In genomic region chr3:63406438-63406837, GRCm38 (mm10) we compare ENCODE assay signal across 20 mouse cellular contexts.
DNase-seq lines count a peak whose midpoint lies in the region; ATAC-seq lines count a peak whose summit lies in the region.
"Had no signal": no experiment of that assay in that cellular context is flagged by ENCODE, and none has a peak within 500 bp of the region (broad histone marks: within the 10 kb centered on the region; RNA-seq: fewer than 3 reads in every experiment).

No protein-coding gene starts in this region.

- DNase-seq in heart, adult 18-20 months, result peak; percentile 66 to 79
- DNase-seq in heart, embryonic 10.5 days (ENCODE audit: low spot score), result no peak
- DNase-seq in heart, postnatal 25 days (ENCODE audit: low spot score), result peak; percentile 42
- DNase-seq in skeletal muscle tissue, adult 2 months (ENCODE audit: low read depth, low spot score), result peak; percentile 60
- no peak for DNase-seq in layer of hippocampus, postnatal 25 days (ENCODE audit: extremely low spot score in 1 of 2, low spot score in 1 of 2)
- DNase-seq: B cell, adult 2 months; cerebellum, adult 2 months; kidney, postnatal 4 days; thymus, adult 18-20 months; thymus, postnatal 4 days had no signal

- H3K9ac ChIP-seq in lung, embryonic 16.5 days (ENCODE audit: low read length), result no peak overlapping the region
- H3K9ac ChIP-seq: hindbrain, embryonic 15.5 days; intestine, embryonic 15.5 days; limb, embryonic 12.5 days; liver, embryonic 14.5 days; midbrain, embryonic 15.5 days; neural tube, embryonic 15.5 days; stomach, embryonic 15.5 days had no signal

- H3K9me3 ChIP-seq in heart, embryonic 10.5 days, result no peaks in the 10 kb centered on the region
- no peaks in the 10 kb centered on the region for H3K9me3 ChIP-seq in lung, embryonic 16.5 days (ENCODE audit: control insufficient read depth, low read length)
- H3K9me3 ChIP-seq: hindbrain, embryonic 15.5 days; intestine, embryonic 15.5 days; limb, embryonic 12.5 days; megakaryocyte, embryonic 14.5 days; midbrain, embryonic 15.5 days; neural tube, embryonic 15.5 days; stomach, embryonic 15.5 days had no signal

- H3K27me3 ChIP-seq in heart, embryonic 10.5 days (ENCODE audit: insufficient read depth, poor library complexity, severe bottlenecking), result no peaks in the 10 kb centered on the region
- H3K27me3 ChIP-seq in lung, embryonic 16.5 days (ENCODE audit: control insufficient read depth, insufficient read depth, low read depth, low read length), result no peaks in the 10 kb centered on the region
- H3K27me3 ChIP-seq: hindbrain, embryonic 15.5 days; intestine, embryonic 15.5 days; limb, embryonic 12.5 days; megakaryocyte, embryonic 14.5 days; midbrain, embryonic 15.5 days; neural tube, embryonic 15.5 days; stomach, embryonic 15.5 days had no signal

- intact Hi-C loops in heart, postnatal 25 days (cut with DNase I), result no loop called here

- H3K4me3 ChIP-seq in heart, embryonic 10.5 days, result no peak overlapping the region
- no peak overlapping the region for H3K4me3 ChIP-seq in lung, embryonic 16.5 days (ENCODE audit: low read length)
- H3K4me3 ChIP-seq: hindbrain, embryonic 15.5 days; intestine, embryonic 15.5 days; limb, embryonic 12.5 days; megakaryocyte, embryonic 14.5 days; midbrain, embryonic 15.5 days; neural tube, embryonic 15.5 days; stomach, embryonic 15.5 days had no signal

- no peak overlapping the region for H3K4me2 ChIP-seq in lung, embryonic 16.5 days (ENCODE audit: low read depth, low read length)
- H3K4me2 ChIP-seq: hindbrain, embryonic 15.5 days; intestine, embryonic 15.5 days; limb, embryonic 12.5 days; midbrain, embryonic 15.5 days; neural tube, embryonic 15.5 days; stomach, embryonic 15.5 days had no signal

- WGBS in heart, embryonic 10.5 days, result 85% methylated on average over 3 of the region's 3 CpGs
- WGBS in lung, embryonic 16.5 days, result 62% methylated on average over 3 of the region's 3 CpGs

- no peaks in the 10 kb centered on the region for H3K4me1 ChIP-seq in heart, embryonic 10.5 days
- H3K4me1 ChIP-seq in lung, embryonic 16.5 days (replicated peaks; ENCODE audit: control insufficient read depth, insufficient read depth, low read length), result no peaks in the 10 kb centered on the region
- H3K4me1 ChIP-seq: hindbrain, embryonic 15.5 days; intestine, embryonic 15.5 days; limb, embryonic 12.5 days; megakaryocyte, embryonic 14.5 days; midbrain, embryonic 15.5 days; neural tube, embryonic 15.5 days; stomach, embryonic 15.5 days had no signal

- no peaks in the 10 kb centered on the region for H3K36me3 ChIP-seq in heart, embryonic 10.5 days
- no peaks in the 10 kb centered on the region for H3K36me3 ChIP-seq in lung, embryonic 16.5 days (ENCODE audit: control insufficient read depth, insufficient read depth, low read length)
- H3K36me3 ChIP-seq: hindbrain, embryonic 15.5 days; intestine, embryonic 15.5 days; limb, embryonic 12.5 days; midbrain, embryonic 15.5 days; neural tube, embryonic 15.5 days; stomach, embryonic 15.5 days had no signal

- no peak overlapping the region for H3K27ac ChIP-seq in heart, embryonic 10.5 days
- no peak overlapping the region for H3K27ac ChIP-seq in lung, embryonic 16.5 days (ENCODE audit: low read length)
- H3K27ac ChIP-seq: hindbrain, embryonic 15.5 days; intestine, embryonic 15.5 days; limb, embryonic 12.5 days; liver, embryonic 14.5 days; midbrain, embryonic 15.5 days; neural tube, embryonic 15.5 days; stomach, embryonic 15.5 days had no signal

- ATAC-seq in lung, embryonic 16.5 days (ENCODE audit: low read depth), result peak; percentile 88
- no peak for ATAC-seq in cerebellum, adult (ENCODE audit: insufficient number of reproducible peaks, low FRiP score, low TSS enrichment)
- ATAC-seq: intestine, embryonic 15.5 days; midbrain, embryonic 15.5 days had no signal

Comparison
In these comparisons a context has a peak if more than half of its experiments do, and no peak if none do; other contexts are left out.
1. DNase-seq: peak in heart, adult 18-20 months (2 of 2), heart, postnatal 25 days (single experiment) and skeletal muscle tissue, adult 2 months (single experiment); none in heart, embryonic 10.5 days (single experiment) and layer of hippocampus, postnatal 25 days (0 of 2).